17 mouse cellular contexts compared by ENCODE assay signal in genomic region chr8:127173483-127173882, GRCm38 (mm10).
"Had no signal": no experiment of that assay in that cellular context is flagged by ENCODE, and none has a peak within 500 bp of the region (broad histone marks: within the 10 kb centered on the region; RNA-seq: fewer than 3 reads in every experiment).

No protein-coding gene starts in this region.

- H3K9me3 ChIP-seq: lung, embryonic 15.5 days; megakaryocyte, embryonic 14.5 days; midbrain, embryonic 13.5 days; midbrain, embryonic 15.5 days; neural tube, embryonic 12.5 days; stomach, embryonic 15.5 days had no signal

- H3K9ac ChIP-seq: lung, embryonic 15.5 days; midbrain, embryonic 13.5 days; midbrain, embryonic 15.5 days; neural tube, embryonic 12.5 days; stomach, embryonic 15.5 days had no signal

- H3K27ac ChIP-seq: lung, embryonic 15.5 days; macrophage; midbrain, embryonic 13.5 days; midbrain, embryonic 15.5 days; neural tube, embryonic 12.5 days; stomach, embryonic 15.5 days; stomach, postnatal 0 days had no signal

- H3K36me3 ChIP-seq: lung, embryonic 15.5 days; midbrain, embryonic 13.5 days; midbrain, embryonic 15.5 days; neural tube, embryonic 12.5 days; stomach, embryonic 15.5 days had no signal

- ATAC-seq: lung, postnatal 0 days; midbrain, embryonic 13.5 days; midbrain, embryonic 15.5 days had no signal

- H3K4me1 ChIP-seq: megakaryocyte, embryonic 14.5 days; midbrain, embryonic 13.5 days; midbrain, embryonic 15.5 days; neural tube, embryonic 12.5 days had no signal

- DNase-seq: lung, adult 2 months; lung, postnatal 14 days; lung, postnatal 36 days; right cerebral cortex, postnatal 14 days; thymus, adult 2 months; thymus, postnatal 25 days; thymus, postnatal 4 days had no signal

- H3K4me2 ChIP-seq: lung, embryonic 15.5 days; midbrain, embryonic 11.5 days; midbrain, embryonic 13.5 days; midbrain, embryonic 15.5 days; neural tube, embryonic 12.5 days; stomach, embryonic 15.5 days had no signal

- H3K4me3 ChIP-seq: lung, embryonic 15.5 days; megakaryocyte, embryonic 14.5 days; midbrain, embryonic 13.5 days; midbrain, embryonic 15.5 days; neural tube, embryonic 12.5 days; stomach, embryonic 15.5 days had no signal

- H3K27me3 ChIP-seq: lung, embryonic 15.5 days; midbrain, embryonic 13.5 days; midbrain, embryonic 15.5 days; neural tube, embryonic 12.5 days; stomach, embryonic 15.5 days had no signal
